Mouse (Mus musculus) megakaryocyte, embryonic 14.5 days (primary cell): ENCODE data around the gene Atg10.

Source experiments
- FLI1 ChIP-seq: IDR thresholded peaks from 2 replicates; pipeline ENCODE4 v1.6.1; 2012; ENCODE audit warnings: low read length, inconsistent platforms, mixed read lengths
- GATA1 ChIP-seq: IDR thresholded peaks from 3 replicates; pipeline ENCODE4 v1.6.1; 2012; ENCODE audit warnings: mixed read lengths, low read length, inconsistent platforms, borderline replicate concordance

DNA sequence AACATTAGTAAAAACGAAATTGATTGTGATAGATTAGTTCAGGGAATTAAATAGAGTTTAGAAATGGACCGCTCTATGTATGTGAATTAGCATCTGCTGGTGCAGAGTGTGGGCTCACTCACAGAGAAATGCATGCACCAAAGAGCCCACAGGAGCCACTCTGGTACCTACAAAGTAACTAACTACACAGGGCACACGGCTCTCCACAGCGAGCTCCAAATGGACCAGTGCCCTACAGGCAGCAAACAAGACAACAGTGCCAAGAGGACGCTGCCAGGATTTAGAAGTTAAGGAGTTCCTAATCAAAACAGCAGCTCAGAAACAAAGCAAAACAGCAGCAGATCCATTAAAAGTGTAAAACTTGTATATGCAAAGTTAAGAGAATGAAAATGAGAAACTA is 52.6 kb downstream of the Atg10 start:
- TF ChIP-seq GATA1: no peak
- TF ChIP-seq FLI1: no peak
